Mouse (Mus musculus) mesoderm, embryonic 11.5 days (tissue): Measurements from ENCODE around the gene Ephb1.

ENCODE experiments used
- DNase-seq: peaks from one replicate; pipeline ENCODE4 v3.0.0-alpha.2; 2012; ENCODE audit warnings: low read depth, low spot score

Gene Ephb1

DNA sequence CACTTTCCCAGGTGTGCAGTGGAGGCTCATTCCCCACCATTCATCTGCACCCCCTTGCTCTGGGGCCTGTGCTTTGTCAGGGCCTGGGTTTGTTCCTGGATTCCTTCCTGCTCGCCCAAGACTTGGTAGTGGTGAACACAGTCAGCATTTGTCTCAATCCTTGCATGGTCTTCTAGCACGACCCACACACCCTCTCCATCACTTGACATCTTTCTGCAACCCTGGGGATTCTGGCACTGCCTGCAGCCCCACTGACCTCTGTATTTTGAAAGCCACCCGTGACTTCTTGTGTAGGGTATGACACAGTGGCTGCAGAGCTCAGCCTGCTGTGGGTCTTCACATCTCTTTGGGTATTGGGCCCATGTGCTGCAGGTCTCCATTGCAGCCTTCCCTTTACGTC is 435.7 kb downstream of the Ephb1 start:
- DNase-seq: no peak

DNA sequence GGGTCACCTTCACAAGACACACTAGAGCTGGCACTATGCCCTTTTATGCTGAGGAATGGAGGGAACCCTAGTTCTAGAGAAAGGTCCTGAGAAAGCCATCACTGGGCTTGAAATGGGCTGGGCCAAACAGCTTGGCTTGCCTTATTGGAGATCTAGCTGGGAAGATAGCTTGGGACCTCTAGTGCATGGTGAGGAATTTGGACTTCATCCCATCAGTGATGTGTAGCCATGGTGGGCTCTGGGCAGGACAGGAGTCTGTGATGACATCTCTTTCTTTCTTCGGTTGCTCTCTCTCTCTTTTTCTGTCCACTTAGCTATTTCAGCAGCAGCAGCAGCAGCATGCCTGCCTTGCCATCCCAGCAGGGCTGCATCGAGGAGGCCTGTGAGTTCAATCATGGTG is 439.4 kb downstream of the Ephb1 start:
- DNase-seq: no peak

- no peak for DNase-seq
Observed at GRCm38 (mm10) chr9:101911176-101911866, 443.2 kb downstream of the Ephb1 start.

GRCm38 (mm10) chr9:101909491-101909890 is 445.0 kb downstream of the Ephb1 start:
- DNase-seq: no peak

GRCm38 (mm10) chr9:101908849-101909248 is 445.6 kb downstream of the Ephb1 start:
- DNase-seq: peak; percentile 9

- no peak for DNase-seq
Observed at GRCm38 (mm10) chr9:101907747-101908255, 446.7 kb downstream of the Ephb1 start.

- no peak for DNase-seq
Observed at GRCm38 (mm10) chr9:101903406-101903805, 451.1 kb downstream of the Ephb1 start.

DNA sequence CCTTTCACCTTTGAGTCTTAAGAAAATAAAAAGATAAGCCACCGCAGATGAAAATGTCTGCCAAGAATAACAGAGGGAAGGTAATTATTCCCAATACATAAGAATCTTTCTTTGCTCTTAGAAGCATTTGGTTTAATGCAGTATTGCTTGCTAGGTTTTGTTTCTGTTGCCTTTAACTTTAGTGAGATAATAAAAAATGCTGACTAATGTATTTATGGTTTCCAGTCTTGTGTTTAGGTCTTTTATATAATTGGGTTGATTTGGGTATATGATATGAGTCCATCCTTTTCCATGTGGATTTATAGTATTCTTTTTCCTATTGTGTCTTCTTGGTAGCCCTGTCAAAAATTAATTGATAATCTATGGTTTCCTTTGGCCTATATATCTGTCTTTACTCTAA is 456.6 kb downstream of the Ephb1 start:
- no peak for DNase-seq

- DNase-seq: no peak
Observed at GRCm38 (mm10) chr9:101883295-101883694, 471.2 kb downstream of the Ephb1 start.

DNA sequence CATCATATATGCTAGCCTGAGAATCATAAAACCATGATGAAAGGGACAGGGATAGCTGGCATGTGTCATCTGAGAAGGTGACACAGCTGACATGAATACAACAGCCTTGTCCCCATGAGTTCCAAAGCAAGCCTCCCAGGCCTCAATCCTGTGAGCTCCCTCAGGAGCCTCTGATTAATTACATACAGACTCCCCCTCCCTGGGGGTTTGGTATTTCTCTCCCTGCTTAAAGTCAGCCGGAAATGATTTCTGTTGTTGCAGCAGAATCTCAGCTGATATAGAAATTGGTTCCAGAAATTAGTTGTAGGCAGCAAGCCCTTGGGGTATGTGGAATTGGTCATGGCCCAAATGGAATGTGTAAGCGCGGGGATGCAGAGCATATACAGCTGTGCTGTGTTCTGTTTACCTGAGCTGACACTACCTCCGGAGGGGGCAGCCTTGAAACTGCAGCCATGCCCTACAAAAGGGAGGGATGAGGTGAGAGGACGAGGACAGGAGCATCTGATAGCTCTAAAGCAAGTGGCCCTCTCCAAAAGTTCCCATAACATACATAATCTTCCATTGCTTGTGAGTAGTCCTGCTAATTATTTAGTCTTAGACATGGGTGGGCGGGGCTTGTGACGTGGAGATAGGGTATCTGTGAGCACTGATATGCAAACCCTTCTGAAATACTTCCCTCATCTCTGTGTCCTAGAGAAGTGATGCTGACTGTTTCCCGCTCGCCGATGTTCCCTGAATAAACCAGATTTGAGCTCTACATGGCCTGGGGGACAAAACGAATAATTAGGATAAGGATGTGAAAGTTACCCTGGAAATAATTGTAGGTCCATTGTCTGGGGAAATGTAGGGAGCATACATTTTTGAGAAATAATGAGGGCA is 477.1 kb downstream of the Ephb1 start:
- DNase-seq: peak; percentile 17

GRCm38 (mm10) chr9:101875306-101875705 is 479.2 kb downstream of the Ephb1 start:
- no peak for DNase-seq
